Mouse (Mus musculus): ENCODE results near the gene Jpt1. TPM values are rescaled to one million over a fixed set of nuclear protein-coding genes. Genes with fewer than 3 reads are reported as not detected.

Jpt1 gene
- 150 and 187 TPM in 2 replicates for polyA plus RNA-seq (2012; rRNA removed; ENCODE audit: low replicate concordance)

DNA sequence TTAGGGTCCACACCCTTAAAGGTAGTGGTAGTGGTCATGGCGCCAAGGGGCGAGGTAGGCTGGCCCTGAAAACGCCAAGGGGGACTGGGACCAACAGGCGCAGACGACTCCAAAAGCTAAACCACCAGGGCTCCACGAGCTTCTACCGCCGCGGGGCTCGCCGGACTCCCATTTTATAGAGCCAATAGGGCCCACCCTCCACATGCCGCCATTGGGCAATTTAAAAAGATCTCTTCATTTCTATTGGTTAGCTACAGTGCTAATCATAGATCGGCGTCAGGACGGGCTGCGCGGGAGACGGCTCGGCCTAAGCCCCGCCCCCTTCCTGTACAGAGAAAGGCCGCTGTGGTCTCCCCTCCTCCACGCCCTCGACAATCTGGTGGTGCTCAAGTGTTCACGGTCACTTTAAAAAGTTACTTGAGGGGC is at the start of gene Jpt1:
Gene Jpt1 (minus strand): TSS at position 150 of the 426 bp plus-strand sequence.

DNA sequence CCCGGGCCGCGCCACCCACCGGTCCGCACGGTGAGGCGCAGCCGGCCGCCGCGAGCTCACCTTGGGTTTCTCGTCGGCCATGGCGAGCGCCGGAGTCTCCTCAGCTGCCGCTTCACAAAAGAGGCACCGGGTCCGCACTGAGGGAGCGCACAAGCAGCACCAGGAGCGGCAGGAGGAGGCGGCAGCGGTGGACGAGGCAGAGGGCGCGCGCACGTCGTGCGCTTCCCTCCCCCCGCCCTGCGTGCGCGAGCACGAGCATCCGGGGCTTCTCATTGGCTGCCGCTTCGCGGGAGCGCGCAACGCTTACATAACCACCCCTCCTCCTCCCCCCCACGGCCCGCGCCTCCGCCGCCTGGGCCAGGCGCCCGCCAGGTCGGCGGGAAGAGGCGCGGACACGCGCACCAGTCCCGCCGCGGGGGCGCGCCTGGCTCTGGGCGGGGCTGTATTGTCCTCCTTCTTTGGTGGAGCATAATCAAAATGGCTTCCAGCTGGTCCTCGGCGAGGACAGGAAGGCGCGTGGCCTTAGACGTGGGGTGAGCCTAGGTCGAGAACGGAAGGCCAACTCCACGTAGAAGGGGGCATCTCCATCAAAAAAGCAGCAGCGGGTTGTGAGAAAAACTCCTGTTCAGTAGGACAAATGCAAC is 22.0 kb upstream of the Jpt1 start, which contains the start of gene Sumo2:
Gene Sumo2 (minus strand): TSS at position 239 of the 644 bp plus-strand sequence.

DNA sequence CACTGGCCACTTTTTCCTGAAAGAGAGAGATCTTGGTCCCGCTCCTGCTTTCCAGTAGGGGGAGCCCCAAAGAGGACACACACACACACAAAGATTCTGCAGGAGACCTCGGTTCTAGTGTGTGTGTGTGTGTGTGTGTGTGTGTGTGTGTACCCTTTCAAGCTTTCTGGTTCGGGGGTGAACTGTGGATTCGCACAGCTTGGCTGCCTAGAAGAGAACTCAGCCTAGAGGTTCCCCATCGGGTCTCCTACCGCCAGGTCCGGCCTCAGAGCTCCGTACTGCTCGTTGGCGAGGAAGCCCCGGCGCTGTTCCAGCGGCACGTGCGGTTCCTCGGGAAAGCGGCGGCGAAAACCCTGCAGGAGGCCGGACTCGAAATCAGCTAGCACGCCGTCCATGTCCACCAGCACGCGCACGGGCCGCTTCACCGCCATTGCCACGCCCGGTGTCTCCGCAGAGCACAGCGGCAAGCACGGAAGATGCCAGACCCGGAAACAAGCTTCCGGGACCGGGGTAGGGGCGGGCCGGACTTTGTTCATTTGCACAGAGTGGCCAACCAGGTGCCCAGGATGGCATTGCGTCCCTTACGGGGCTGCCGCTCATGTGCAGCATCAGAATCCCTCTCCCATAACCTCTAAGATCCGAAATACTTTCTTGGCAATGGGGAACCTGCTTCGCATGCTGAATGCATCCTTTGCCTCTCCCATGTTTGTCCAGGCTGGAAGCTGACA is 22.7 kb downstream of the Jpt1 start, which contains the start of gene Nt5c:
Gene Nt5c (minus strand): TSS at position 507 of the 728 bp plus-strand sequence.

DNA sequence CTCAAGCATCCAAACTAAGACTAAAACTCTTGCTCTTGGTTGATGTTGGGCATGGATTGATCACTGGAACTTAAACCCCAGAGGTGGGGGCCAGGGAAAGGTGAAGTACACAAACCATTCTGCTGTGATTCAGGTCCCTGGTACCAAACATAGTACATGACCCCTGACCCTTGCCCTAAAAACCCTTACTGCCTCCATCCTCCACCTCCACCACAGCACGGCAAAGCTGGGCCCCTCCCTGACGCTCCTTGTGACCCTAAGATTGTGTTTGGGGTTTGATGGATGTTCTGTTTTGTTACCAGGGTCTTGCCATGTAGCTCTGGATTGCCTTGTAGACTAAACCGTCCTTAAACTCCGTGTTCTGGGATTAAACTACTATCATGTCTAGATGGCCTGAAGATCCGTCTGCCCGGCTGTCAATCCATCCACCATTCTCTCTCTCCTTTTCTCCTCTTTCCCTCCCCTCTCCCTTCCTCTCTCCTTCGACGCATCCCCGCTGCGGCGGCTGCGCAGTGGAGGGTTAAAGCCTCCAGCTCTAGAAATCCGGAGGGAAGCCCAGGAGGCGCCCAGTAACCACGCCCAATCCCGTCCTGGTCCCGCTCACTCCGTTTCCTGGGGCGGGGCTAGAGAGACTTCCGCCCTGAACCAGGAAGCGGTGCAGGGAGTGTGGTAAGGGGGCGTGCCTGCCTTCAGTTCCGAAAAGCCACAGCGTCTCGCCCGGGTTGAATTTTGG is 39.0 kb downstream of the Jpt1 start, which contains the start of gene Armc7:
Gene Armc7 (plus strand): TSS at position 643 of the 733 bp plus-strand sequence.

DNA sequence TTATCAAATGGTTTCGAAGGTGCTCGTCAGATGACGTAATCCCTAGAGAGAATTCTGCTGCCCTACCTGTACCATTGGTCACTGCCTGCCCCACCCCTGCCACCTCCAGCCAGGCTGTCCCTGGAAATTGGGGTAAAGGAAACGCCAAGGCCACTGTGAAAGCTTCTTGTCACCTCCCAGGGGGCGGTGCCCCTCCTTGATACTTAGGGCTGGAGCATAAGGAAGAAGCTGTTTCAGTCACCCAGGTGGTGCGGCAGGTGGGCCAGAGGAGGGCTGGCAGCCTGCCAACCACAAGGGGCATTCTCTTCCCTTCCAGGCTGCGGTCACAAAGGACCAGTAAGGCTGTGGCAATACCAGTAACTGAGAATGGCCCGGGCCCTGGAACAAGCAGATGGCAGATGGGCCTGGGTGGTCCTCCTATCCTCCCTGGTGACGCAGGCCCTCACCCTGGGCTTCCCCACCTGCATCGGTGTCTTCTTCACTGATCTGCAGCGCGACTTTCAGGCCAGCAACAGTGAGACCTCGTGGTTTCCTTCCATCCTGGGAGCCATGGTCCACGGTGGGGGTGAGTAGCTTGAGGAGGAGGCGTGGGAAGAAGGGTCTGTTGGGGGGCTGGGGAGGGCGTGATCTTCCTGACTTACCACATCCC is 51.8 kb downstream of the Jpt1 start, which contains the start of gene Slc16a5:
Gene Slc16a5 (plus strand): TSS at position 232 of the 649 bp plus-strand sequence.

Other genes with a start within 250 kb of the Jpt1 start
- 0.12 TPM in 1 of 2 replicates, not detected in the other for gene Grin2c, start 247.1 kb downstream of the Jpt1 start, polyA plus RNA-seq (2012; rRNA removed; ENCODE audit: low replicate concordance)
- 16.6 and 17.8 TPM in 2 replicates for gene Fdxr, start 237.3 kb downstream of the Jpt1 start, polyA plus RNA-seq (2012; rRNA removed; ENCODE audit: low replicate concordance)
- 1.9 and 3.5 TPM in 2 replicates for gene Fads6, start 216.7 kb downstream of the Jpt1 start, polyA plus RNA-seq (2012; rRNA removed; ENCODE audit: low replicate concordance)
- gene Otop2, start 207.2 kb downstream of the Jpt1 start, polyA plus RNA-seq (2012; rRNA removed; ENCODE audit: low replicate concordance) = not detected in 2 replicates
- 0.04 TPM in 1 of 2 replicates, not detected in the other for gene Ush1g, start 192.3 kb downstream of the Jpt1 start, polyA plus RNA-seq (2012; rRNA removed; ENCODE audit: low replicate concordance)
- 0.12 TPM in 1 of 2 replicates, not detected in the other for gene Otop3, start 179.7 kb downstream of the Jpt1 start, polyA plus RNA-seq (2012; rRNA removed; ENCODE audit: low replicate concordance)
- gene Hid1, start 146.6 kb downstream of the Jpt1 start, polyA plus RNA-seq (2012; rRNA removed; ENCODE audit: low replicate concordance) = 14.8 and 23.9 TPM in 2 replicates
- gene Cdr2l, start 132.5 kb downstream of the Jpt1 start, polyA plus RNA-seq (2012; rRNA removed; ENCODE audit: low replicate concordance) = 16.6 and 43.4 TPM in 2 replicates
- gene Mrpl58, start 110.6 kb downstream of the Jpt1 start, polyA plus RNA-seq (2012; rRNA removed; ENCODE audit: low replicate concordance) = 79.4 and 110 TPM in 2 replicates
- gene Atp5h, start 94.4 kb downstream of the Jpt1 start, polyA plus RNA-seq (2012; rRNA removed; ENCODE audit: low replicate concordance) = 141 and 187 TPM in 2 replicates
- gene Kctd2, start 94.3 kb downstream of the Jpt1 start, polyA plus RNA-seq (2012; rRNA removed; ENCODE audit: low replicate concordance) = 39.0 and 44.5 TPM in 2 replicates
- 0.09 and 0.72 TPM in 2 replicates for gene Trim80, start 73.8 kb downstream of the Jpt1 start, polyA plus RNA-seq (2012; rRNA removed; ENCODE audit: low replicate concordance)
- 0.06 and 0.07 TPM in 2 replicates for gene Slc16a5, start 51.9 kb downstream of the Jpt1 start, polyA plus RNA-seq (2012; rRNA removed; ENCODE audit: low replicate concordance)
- 6.1 and 10.5 TPM in 2 replicates for gene Armc7, start 38.7 kb downstream of the Jpt1 start, polyA plus RNA-seq (2012; rRNA removed; ENCODE audit: low replicate concordance)
- gene Nt5c, start 22.5 kb downstream of the Jpt1 start, polyA plus RNA-seq (2012; rRNA removed; ENCODE audit: low replicate concordance) = 56.8 and 74.4 TPM in 2 replicates
- gene Sumo2, start 21.9 kb upstream of the Jpt1 start, polyA plus RNA-seq (2012; rRNA removed; ENCODE audit: low replicate concordance) = 69.6 and 81.1 TPM in 2 replicates
- gene Nup85, start 50.0 kb upstream of the Jpt1 start, polyA plus RNA-seq (2012; rRNA removed; ENCODE audit: low replicate concordance) = 38.8 and 75.0 TPM in 2 replicates
- gene Mrps7, start 89.5 kb upstream of the Jpt1 start, polyA plus RNA-seq (2012; rRNA removed; ENCODE audit: low replicate concordance) = 39.6 and 50.1 TPM in 2 replicates
- 20.5 and 33.9 TPM in 2 replicates for gene Gga3, start 89.7 kb upstream of the Jpt1 start, polyA plus RNA-seq (2012; rRNA removed; ENCODE audit: low replicate concordance)
- gene Mif4gd, start 98.6 kb upstream of the Jpt1 start, polyA plus RNA-seq (2012; rRNA removed; ENCODE audit: low replicate concordance) = 113 and 166 TPM in 2 replicates
- gene Slc25a19, start 113.9 kb upstream of the Jpt1 start, polyA plus RNA-seq (2012; rRNA removed; ENCODE audit: low replicate concordance) = 129 and 302 TPM in 2 replicates
- 40.9 and 45.7 TPM in 2 replicates for gene Grb2, start 194.2 kb upstream of the Jpt1 start, polyA plus RNA-seq (2012; rRNA removed; ENCODE audit: low replicate concordance)